Mouse (Mus musculus) erythroblast, embryonic 14.5 days (primary cell): ENCODE measurements around the gene Cmc2.

Experiments used
- GATA1 ChIP-seq: IDR thresholded peaks from 2 replicates; pipeline ENCODE4 v1.6.1; 2012; ENCODE audit warnings: low read length, inconsistent platforms, mixed read lengths
- TAL1 ChIP-seq: IDR thresholded peaks from 3 replicates; pipeline ENCODE4 v1.6.1; 2012; ENCODE audit warnings: low read length, inconsistent platforms, mixed read lengths

DNA sequence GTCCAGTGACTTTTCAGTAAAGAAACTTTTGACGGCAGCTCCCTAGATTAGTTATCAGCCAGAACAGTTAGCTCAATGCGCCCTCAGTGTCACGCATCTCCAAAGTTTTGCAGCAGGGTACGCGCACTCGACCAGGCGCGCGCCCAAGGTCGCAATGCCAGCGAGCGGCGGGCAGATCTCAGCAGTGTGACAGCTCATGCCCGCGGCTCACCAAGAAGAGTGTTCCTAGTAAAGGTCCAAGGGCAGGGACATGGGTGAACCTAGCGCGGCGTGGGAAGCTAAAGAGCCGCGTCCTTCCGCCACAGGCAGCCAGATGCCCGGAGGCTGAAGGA lies 284 bp downstream of the Cmc2 start:
- TF ChIP-seq GATA1 (no peak), TAL1 (no peak)
